Comparison of ENCODE assay signal across 1 mouse cellular context in the genomic region with DNA sequence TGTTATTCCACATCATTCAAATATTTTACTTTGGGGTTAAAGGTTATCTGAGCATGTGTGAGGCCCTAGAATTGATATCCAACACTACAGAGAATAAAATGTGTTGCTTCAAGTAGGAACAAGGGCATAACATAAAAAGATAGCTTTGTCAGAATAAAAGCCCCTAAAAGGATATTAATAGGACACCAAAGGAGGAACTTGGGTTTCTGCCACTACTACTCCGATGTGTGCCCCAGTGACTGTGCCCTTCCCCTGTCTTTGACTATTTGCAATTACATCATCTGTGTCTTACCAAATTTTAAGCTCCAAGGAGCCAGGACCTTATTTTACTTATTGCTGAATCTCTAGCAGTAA.
TF ChIP-seq lines count a peak whose summit lies in the region.

No protein-coding gene starts in this region.

TF ChIP-seq in CH12.LX, 34 proteins besides CTCF, POLR2A, EP300 and RAD21 (continued from another document):
- peak; percentile 66 for TF ChIP-seq TBP (conservative IDR thresholded peaks at IDR 0.05; ENCODE audit: low read depth, low read length)
- peak; percentile 42; the same call in 1 of the 2 replicates for TF ChIP-seq TCF12 (IDR thresholded peaks at IDR 0.05; ENCODE audit: low read depth, low read length)
- no peak for TF ChIP-seq ZC3H11A (IDR thresholded peaks at IDR 0.05; ENCODE audit: low read depth, low read length)
- TF ChIP-seq JUND (conservative IDR thresholded peaks at IDR 0.05; ENCODE audit: low read depth, low read length) = peak; percentile 35; the same call in 1 of the 2 replicates
- 0 out of 2 replicates have a peak, but pooled peaks have one; percentile 1 for TF ChIP-seq SMC3 (IDR thresholded peaks at IDR 0.05; ENCODE audit: low read depth, low read length)
- peak; percentile 85 for TF ChIP-seq MEF2A (IDR thresholded peaks at IDR 0.05; ENCODE audit: borderline replicate concordance, low read depth, low read length)
- no peak for TF ChIP-seq USF2 (conservative IDR thresholded peaks at IDR 0.05; ENCODE audit: low read depth, low read length)
- TF ChIP-seq NRF1 (IDR thresholded peaks at IDR 0.05; ENCODE audit: low read depth, low read length) = no peak
- no peak for TF ChIP-seq MYC (IDR thresholded peaks at IDR 0.05; ENCODE audit: low read depth, low read length)
- no peak for TF ChIP-seq USF1 (IDR thresholded peaks at IDR 0.05; ENCODE audit: low read depth, low read length)
- TF ChIP-seq HCFC1 (IDR thresholded peaks at IDR 0.05; ENCODE audit: low read depth, low read length) = peak; percentile 45; the same call in 1 of the 2 replicates
- no peak for TF ChIP-seq UBTF (IDR thresholded peaks at IDR 0.05; ENCODE audit: low read depth, low read length)
- TF ChIP-seq MXI1 (IDR thresholded peaks at IDR 0.05; ENCODE audit: low read depth, low read length) = no peak; the same call in 1 of the 2 replicates
- no peak for TF ChIP-seq POLR2AphosphoS2 (IDR thresholded peaks at IDR 0.05; ENCODE audit: low read depth, low read length)
- TF ChIP-seq ETS1 (conservative IDR thresholded peaks at IDR 0.05; ENCODE audit: low read depth, low read length) = peak; percentile 59
